ENCODE assay signal across 22 mouse cellular contexts in the genomic region with DNA sequence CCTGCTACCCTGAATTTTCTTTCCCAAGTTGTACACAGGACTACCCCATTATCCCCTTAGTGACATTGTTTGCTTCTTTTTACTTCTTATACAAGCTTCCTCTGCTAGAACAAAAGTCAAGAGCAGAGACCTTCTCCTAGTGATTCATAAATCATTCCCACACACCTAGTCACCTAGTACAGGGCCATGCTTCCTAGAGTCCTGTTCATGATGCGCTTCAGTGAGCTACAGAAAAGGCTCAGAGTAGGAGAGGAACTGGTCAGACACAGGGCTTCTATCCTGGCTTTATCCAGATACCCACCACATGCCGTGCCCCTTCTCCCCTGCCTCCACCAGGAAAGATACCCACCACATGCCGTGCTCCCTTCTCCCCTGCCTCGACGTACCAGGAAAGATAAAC.
"Had no signal": no experiment of that assay in that cellular context is flagged by ENCODE, and none has a peak within 500 bp of the region (broad histone marks: within the 10 kb centered on the region; RNA-seq: fewer than 3 reads in every experiment).

No protein-coding gene starts in this region.

- H3K9ac ChIP-seq: forebrain, postnatal 0 days; heart, embryonic 12.5 days; hindbrain, embryonic 13.5 days; hindbrain, embryonic 15.5 days; limb, embryonic 13.5 days; limb, embryonic 15.5 days; liver, embryonic 12.5 days; liver, embryonic 14.5 days had no signal

- H3K4me2 ChIP-seq: heart, embryonic 12.5 days; hindbrain, embryonic 13.5 days; hindbrain, embryonic 15.5 days; limb, embryonic 13.5 days; limb, embryonic 15.5 days; liver, embryonic 12.5 days had no signal

- H3K4me1 ChIP-seq: heart, embryonic 10.5 days; heart, embryonic 12.5 days; hindbrain, embryonic 13.5 days; hindbrain, embryonic 15.5 days; limb, embryonic 13.5 days; limb, embryonic 15.5 days; liver, embryonic 12.5 days had no signal

- H3K4me3 ChIP-seq: heart, embryonic 10.5 days; heart, embryonic 12.5 days; hindbrain, embryonic 13.5 days; hindbrain, embryonic 15.5 days; limb, embryonic 13.5 days; limb, embryonic 15.5 days; liver, embryonic 12.5 days had no signal

- H3K27me3 ChIP-seq: heart, embryonic 12.5 days; hindbrain, embryonic 13.5 days; hindbrain, embryonic 15.5 days; limb, embryonic 13.5 days; limb, embryonic 15.5 days; liver, embryonic 12.5 days had no signal

- DNase-seq: forebrain, postnatal 0 days; gastrocnemius, postnatal 14 days; gastrocnemius, postnatal 36 days; heart, adult 11 months; heart, postnatal 14 days; kidney, adult 11 months; kidney, adult 2 months; kidney, postnatal 25 days; layer of hippocampus, adult 9-11 months; layer of hippocampus, postnatal 36 days; left cerebral cortex, postnatal 4 days; lung, adult 18-20 months had no signal

- H3K9me3 ChIP-seq: heart, embryonic 10.5 days; heart, embryonic 12.5 days; hindbrain, embryonic 13.5 days; hindbrain, embryonic 15.5 days; limb, embryonic 13.5 days; limb, embryonic 15.5 days; liver, embryonic 12.5 days had no signal

- H3K36me3 ChIP-seq: heart, embryonic 10.5 days; heart, embryonic 12.5 days; hindbrain, embryonic 13.5 days; hindbrain, embryonic 15.5 days; limb, embryonic 13.5 days; limb, embryonic 15.5 days; liver, embryonic 12.5 days had no signal

- H3K27ac ChIP-seq: heart, embryonic 10.5 days; hindbrain, embryonic 13.5 days; hindbrain, embryonic 15.5 days; hindbrain, postnatal 0 days; limb, embryonic 13.5 days; limb, embryonic 15.5 days; liver, embryonic 12.5 days; liver, embryonic 14.5 days had no signal

- ATAC-seq: hindbrain, postnatal 0 days; intestine, embryonic 16.5 days; liver, embryonic 12.5 days had no signal
